Mouse (Mus musculus) olfactory bulb, adult 2 months (tissue): ENCODE results near the gene Ddost.

Experiments used
- CTCF ChIP-seq: fragments of 200-500 bp; IDR thresholded peaks from 2 replicates; pipeline ENCODE4 v1.5.1; 2012; ENCODE audit warnings: low read depth, mild to moderate bottlenecking, low read length, moderate library complexity; ENCODE audit not compliant: insufficient read depth
- POLR2A ChIP-seq: fragments of 200-500 bp; IDR thresholded peaks from 2 replicates; pipeline ENCODE4 v1.6.1; 2012; ENCODE audit warnings: mild to moderate bottlenecking, low read depth, low read length, moderate library complexity; ENCODE audit not compliant: insufficient read depth

DNA sequence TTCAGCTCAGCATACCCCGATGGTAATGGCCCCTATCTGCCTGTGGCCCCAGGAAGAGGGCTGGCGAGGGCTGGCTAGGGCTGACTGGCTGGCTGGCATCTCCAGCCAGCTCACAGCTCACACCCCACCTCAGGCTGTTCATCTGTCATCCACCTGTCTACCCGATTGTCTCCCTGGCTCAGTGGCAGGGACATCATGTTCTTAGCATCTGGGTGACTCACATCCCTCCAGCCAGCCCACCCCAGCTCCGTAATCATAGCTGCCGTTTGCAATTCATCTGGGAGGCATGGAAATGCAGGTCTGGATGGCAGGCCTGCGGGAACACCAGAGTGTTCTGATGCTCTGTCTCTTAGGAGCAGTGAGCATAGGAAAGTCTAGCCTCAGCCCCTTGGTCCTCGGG, 26.2 kb upstream of the Ddost start:
- TF ChIP-seq CTCF, result no peak
- no peak for TF ChIP-seq POLR2A
